Mouse (Mus musculus): ENCODE measurements around the gene Arl6. TPM values are rescaled to one million over a fixed set of nuclear protein-coding genes. Genes with fewer than 3 reads are reported as not detected.

The Arl6 gene
- 34.0 and 34.8 TPM in 2 replicates for polyA plus RNA-seq (2015; fragmentation: Nextera tagmentation; extraction: Ambion mirVana)

DNA sequence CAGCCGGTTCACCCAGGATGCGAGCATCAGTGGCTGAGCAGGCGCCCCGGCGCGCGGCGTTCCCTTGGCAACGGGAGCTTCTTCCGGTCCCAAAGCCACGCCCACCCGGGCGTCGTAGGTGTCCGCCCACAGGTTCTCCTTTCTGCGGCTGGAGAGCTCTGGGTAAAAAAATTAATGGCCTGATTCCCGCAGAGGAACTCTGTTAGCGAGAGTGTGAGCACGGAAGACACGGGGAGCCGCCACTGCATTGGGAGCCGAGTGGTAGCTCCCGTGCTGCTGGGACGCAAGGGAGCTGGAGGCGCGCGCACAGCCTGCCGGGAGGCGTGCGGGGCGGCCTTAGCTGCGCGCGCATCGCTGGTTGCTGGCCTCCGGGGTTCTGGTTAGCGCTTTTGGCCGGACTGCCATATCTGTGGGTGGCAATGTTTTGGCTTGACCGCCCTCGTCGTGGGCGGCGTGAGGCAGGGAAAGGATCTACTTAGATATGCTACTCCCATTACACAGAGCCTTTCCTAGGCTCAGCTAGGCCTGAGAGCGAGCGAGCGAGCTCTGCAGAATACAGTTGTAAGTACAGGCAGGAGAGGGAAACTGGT is at the start of gene Arl6:
Gene Arl6 (minus strand): TSS at position 290 of the 590 bp plus-strand sequence.
- no peaks in the 10 kb centered on the region for H3K9me3 ChIP-seq (replicated peaks)
- ATAC-seq (ENCODE audit: insufficient number of reproducible peaks, low FRiP score, low TSS enrichment, low read depth): peak; percentile 95
- WGBS: under 1% methylated on average over 46 of the region's 46 CpGs

DNA sequence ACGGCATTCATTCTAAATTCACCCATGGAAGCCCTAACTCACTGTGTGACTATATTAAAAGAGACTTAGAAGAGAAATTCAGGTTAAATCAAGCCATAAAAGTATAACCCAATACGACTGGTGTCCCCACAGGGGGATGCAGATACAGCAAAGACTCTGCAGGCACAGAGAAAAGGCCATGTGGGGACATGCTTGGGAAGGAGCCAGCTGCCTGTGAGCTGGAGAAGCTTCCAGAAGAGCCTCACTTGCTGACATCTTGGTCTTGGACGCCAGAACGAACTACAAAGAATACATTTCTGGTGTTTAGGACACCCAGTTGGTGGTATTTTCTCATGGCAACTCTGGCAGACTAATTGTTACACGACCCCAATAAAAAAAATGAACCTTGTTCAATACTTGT is 45.9 kb upstream of the Arl6 start:
- no peaks in the 10 kb centered on the region for H3K27me3 ChIP-seq
- H3K36me3 ChIP-seq: no peaks in the 10 kb centered on the region
- no peak overlapping the region for H3K4me3 ChIP-seq (replicated peaks)
- no peak overlapping the region for H3K27ac ChIP-seq (replicated peaks)
- no peaks in the 10 kb centered on the region for H3K9me3 ChIP-seq (replicated peaks)
- ATAC-seq (ENCODE audit: insufficient number of reproducible peaks, low FRiP score, low TSS enrichment, low read depth): no peak
- WGBS: 72% methylated on average over 5 of the region's 5 CpGs
- no peak overlapping the region for H3K9ac ChIP-seq
- H3K4me2 ChIP-seq (replicated peaks): no peak overlapping the region
- no peaks in the 10 kb centered on the region for H3K4me1 ChIP-seq

More for the DNA sequence above, at the start of gene Arl6:
- Histone ChIP-seq H3K9ac (peak within 1 kb of the TSS; percentile 49), H3K4me2 (replicated peaks) (peak within 1 kb of the TSS; percentile 62), H3K27me3 (no peaks in the 10 kb centered on the region), H3K4me3 (replicated peaks) (peak within 1 kb of the TSS; percentile 69), H3K4me1 (no peaks in the 10 kb centered on the region), H3K36me3 (no peaks in the 10 kb centered on the region), H3K27ac (replicated peaks) (peak within 1 kb of the TSS; percentile 99)

DNA sequence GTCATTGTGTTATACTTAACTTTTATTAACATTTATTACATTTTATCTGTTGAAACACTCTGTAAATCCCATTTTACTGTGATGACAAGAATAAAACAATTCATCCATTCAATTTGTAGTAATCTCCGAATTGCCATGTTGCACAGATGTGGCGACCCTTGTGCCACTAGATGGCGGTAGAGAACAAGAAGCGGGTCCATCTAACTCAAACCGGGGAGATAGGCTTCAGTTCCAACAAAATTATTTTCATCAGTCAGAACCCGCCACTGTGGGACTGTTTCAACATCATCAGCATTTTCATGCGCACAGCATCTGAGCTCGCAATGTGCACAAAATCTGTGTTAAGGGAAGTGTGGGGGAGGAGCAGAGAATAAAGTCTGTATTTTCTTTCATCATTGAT is 44.2 kb upstream of the Arl6 start:
- H3K4me2 ChIP-seq (replicated peaks): no peak overlapping the region
- H3K27ac ChIP-seq (replicated peaks): no peak overlapping the region
- no peak for ATAC-seq (ENCODE audit: insufficient number of reproducible peaks, low FRiP score, low TSS enrichment, low read depth)
- H3K4me3 ChIP-seq (replicated peaks): no peak overlapping the region
- no peaks in the 10 kb centered on the region for H3K9me3 ChIP-seq (replicated peaks)
- no peak overlapping the region for H3K9ac ChIP-seq
- 4% methylated on average over 8 of the region's 8 CpGs for WGBS
- no peaks in the 10 kb centered on the region for H3K36me3 ChIP-seq
- no peaks in the 10 kb centered on the region for H3K4me1 ChIP-seq
- H3K27me3 ChIP-seq: no peaks in the 10 kb centered on the region

DNA sequence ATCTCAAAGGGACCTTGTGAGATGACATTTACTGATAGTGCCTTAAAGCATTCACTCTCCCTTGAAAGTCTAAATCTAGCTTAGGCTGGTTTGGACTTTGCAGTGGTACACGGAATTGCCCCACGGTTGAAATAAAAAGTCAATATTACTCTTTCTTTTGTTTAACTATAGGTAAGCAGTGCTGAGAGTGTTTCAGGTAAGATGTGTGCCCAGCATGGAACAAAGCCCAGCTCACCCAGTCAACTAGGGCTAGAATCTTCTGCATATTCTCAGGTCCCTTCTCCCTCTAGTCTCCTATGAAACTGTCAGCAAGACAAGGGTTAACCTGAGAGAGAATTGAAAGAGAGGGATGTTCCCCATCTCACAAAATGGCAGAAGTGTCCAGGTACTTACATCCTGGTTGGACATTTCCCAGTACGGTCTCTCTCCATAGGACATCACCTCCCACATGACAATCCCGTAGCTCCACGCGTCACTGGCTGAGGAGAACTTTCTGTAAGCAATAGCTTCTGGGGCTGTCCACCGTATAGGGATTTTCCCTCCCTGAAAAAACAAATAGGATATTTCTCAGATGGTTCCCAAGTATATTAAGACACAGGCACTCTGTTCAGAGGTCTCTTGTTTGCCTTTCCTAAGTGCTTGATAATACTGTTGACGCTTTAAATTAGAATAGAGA is 43.2 kb upstream of the Arl6 start:
- 78% methylated on average over 8 of the region's 8 CpGs for WGBS
- Histone ChIP-seq H3K9me3 (replicated peaks) (no peaks in the 10 kb centered on the region), H3K4me1 (no peaks in the 10 kb centered on the region), H3K9ac (no peak overlapping the region), H3K27me3 (no peaks in the 10 kb centered on the region), H3K27ac (replicated peaks) (no peak overlapping the region), H3K4me3 (replicated peaks) (no peak overlapping the region), H3K36me3 (no peaks in the 10 kb centered on the region), H3K4me2 (replicated peaks) (no peak overlapping the region)
- ATAC-seq (ENCODE audit: insufficient number of reproducible peaks, low FRiP score, low TSS enrichment, low read depth): no peak

DNA sequence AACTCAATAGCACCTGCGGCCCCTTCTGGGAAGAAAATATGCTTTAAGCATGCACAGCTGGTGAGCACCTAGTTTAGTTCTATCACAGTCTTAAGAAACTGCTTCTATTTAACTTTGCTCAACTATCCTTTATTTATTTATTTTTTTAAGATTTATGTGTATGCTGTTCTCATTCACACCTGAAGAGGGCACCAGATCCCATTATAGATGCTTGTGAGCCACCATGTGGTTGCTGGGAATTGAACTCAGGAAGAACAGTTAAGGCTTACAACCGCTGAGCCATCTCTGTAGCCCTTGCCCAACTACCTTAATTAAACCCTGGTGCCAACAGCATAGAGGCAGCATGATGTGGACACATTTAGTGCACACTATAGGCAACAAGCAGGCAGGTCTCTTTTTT is 27.7 kb upstream of the Arl6 start:
- Histone ChIP-seq H3K4me1 (no peaks in the 10 kb centered on the region), H3K4me3 (replicated peaks) (no peak overlapping the region), H3K4me2 (replicated peaks) (no peak overlapping the region), H3K36me3 (no peaks in the 10 kb centered on the region), H3K9me3 (replicated peaks) (no peaks in the 10 kb centered on the region), H3K9ac (no peak overlapping the region), H3K27me3 (no peaks in the 10 kb centered on the region), H3K27ac (replicated peaks) (no peak overlapping the region)
- ATAC-seq (ENCODE audit: insufficient number of reproducible peaks, low FRiP score, low TSS enrichment, low read depth): no peak
- 91% methylated on average over 2 of the region's 2 CpGs for WGBS

DNA sequence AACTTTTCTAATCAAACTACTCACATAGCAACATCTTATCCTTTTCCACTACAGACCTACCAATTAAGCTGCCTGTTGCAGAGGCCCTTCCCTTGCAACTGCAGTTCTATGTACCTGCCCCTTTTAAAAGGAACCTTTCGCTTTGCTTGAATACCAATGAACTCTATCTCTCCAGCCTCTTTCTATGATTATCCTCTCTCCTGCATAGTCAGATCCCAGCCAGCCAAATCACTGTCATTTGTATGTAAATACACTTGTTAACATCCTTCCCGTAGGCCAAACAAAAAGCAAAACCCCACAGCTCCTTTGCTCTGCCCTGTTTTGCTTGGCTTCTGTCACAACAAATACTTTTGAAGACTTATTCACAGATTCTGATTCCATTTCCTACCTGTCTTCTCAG is 4.6 kb upstream of the Arl6 start:
- no peak for ATAC-seq (ENCODE audit: insufficient number of reproducible peaks, low FRiP score, low TSS enrichment, low read depth)
- Histone ChIP-seq H3K9ac (no peak overlapping the region), H3K36me3 (no peaks in the 10 kb centered on the region), H3K27me3 (no peaks in the 10 kb centered on the region), H3K9me3 (replicated peaks) (no peaks in the 10 kb centered on the region), H3K4me2 (replicated peaks) (no peak overlapping the region), H3K4me3 (replicated peaks) (no peak overlapping the region), H3K27ac (replicated peaks) (no peak overlapping the region), H3K4me1 (no peaks in the 10 kb centered on the region)
- 58% methylated on average over 2 of the region's 2 CpGs for WGBS

DNA sequence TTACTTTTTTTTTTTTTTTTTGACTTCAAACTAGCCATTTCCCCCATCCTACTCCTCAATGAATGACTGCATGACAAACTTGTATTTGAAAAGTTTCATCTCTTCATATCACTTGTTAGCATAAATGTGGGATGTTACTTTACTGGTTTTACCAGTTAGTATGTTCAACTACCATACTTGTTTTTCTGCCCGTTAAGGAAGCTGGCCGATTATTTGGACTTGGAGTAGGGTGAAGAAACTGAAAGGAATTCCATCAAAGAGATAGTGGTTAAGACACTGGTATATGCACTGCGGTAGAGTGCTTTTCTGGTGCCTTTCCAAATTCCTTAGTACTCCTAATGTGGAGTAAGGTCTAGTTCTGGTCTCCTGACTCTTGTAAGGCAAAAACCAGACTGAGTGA is 794 bp upstream of the Arl6 start:
- no peaks in the 10 kb centered on the region for H3K36me3 ChIP-seq
- ATAC-seq (ENCODE audit: insufficient number of reproducible peaks, low FRiP score, low TSS enrichment, low read depth): no peak
- no peaks in the 10 kb centered on the region for H3K4me1 ChIP-seq
- H3K4me2 ChIP-seq (replicated peaks): peak overlapping the region; percentile 62
- 69% methylated on average over 3 of the region's 3 CpGs for WGBS
- H3K27ac ChIP-seq (replicated peaks): no peak overlapping the region
- no peak overlapping the region for H3K9ac ChIP-seq
- H3K4me3 ChIP-seq (replicated peaks): no peak overlapping the region
- H3K9me3 ChIP-seq (replicated peaks): no peaks in the 10 kb centered on the region
- no peaks in the 10 kb centered on the region for H3K27me3 ChIP-seq

DNA sequence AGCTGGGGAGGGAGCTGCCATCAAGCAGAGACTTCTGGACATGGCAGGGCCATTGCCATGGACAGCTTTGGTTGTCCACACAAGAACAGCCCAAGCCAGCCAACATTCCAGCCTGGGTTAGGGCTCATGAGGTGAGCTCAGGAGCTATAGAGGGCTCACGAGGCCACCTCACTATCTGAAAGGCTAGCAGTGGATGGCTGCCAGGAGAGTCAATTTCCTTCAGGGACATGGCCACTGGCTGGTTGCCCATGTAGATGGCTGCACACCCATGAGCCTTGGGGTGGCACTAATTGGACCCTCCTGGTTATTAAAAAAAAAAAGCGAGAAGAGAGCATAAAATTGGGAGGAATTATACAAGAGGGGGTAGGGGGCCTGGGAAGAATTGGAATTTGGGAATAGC is 4.6 kb downstream of the Arl6 start:
- H3K4me1 ChIP-seq: no peaks in the 10 kb centered on the region
- ATAC-seq (ENCODE audit: insufficient number of reproducible peaks, low FRiP score, low TSS enrichment, low read depth): no peak
- H3K4me2 ChIP-seq (replicated peaks): no peak overlapping the region
- H3K4me3 ChIP-seq (replicated peaks): no peak overlapping the region
- 83% methylated on average over 2 of the region's 2 CpGs for WGBS
- no peaks in the 10 kb centered on the region for H3K27me3 ChIP-seq
- no peak overlapping the region for H3K9ac ChIP-seq
- no peak overlapping the region for H3K27ac ChIP-seq (replicated peaks)
- H3K36me3 ChIP-seq: peaks cover 5% of the 10 kb centered on the region; the same call in 1 of the 2 replicates
- no peaks in the 10 kb centered on the region for H3K9me3 ChIP-seq (replicated peaks)

DNA sequence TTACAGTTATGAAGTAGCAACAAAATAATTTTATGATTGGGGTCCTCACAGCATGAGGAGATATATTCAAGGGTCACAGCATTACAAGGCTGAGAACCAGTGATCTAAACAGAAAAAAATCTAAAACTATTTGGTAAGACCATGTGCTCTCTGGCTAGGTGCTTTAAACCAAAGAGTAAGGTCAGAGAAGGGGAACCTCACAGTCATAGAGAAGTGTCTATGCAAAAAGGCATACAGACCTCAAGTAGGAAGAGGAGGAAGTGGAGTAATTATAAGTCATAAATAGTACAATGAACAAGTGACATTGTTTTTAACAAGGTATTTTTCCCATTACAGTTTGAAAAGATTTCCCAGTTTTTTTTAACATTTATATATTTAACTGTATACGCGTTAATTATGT is 17.6 kb downstream of the Arl6 start:
- no peak for ATAC-seq (ENCODE audit: insufficient number of reproducible peaks, low FRiP score, low TSS enrichment, low read depth)
- H3K4me3 ChIP-seq (replicated peaks): no peak overlapping the region
- H3K9me3 ChIP-seq (replicated peaks): no peaks in the 10 kb centered on the region
- H3K36me3 ChIP-seq: no peaks in the 10 kb centered on the region
- H3K4me1 ChIP-seq: no peaks in the 10 kb centered on the region
- H3K9ac ChIP-seq: no peak overlapping the region
- WGBS: 94% methylated on average over 2 of the region's 2 CpGs
- no peak overlapping the region for H3K27ac ChIP-seq (replicated peaks)
- H3K27me3 ChIP-seq: no peaks in the 10 kb centered on the region
- no peak overlapping the region for H3K4me2 ChIP-seq (replicated peaks)

DNA sequence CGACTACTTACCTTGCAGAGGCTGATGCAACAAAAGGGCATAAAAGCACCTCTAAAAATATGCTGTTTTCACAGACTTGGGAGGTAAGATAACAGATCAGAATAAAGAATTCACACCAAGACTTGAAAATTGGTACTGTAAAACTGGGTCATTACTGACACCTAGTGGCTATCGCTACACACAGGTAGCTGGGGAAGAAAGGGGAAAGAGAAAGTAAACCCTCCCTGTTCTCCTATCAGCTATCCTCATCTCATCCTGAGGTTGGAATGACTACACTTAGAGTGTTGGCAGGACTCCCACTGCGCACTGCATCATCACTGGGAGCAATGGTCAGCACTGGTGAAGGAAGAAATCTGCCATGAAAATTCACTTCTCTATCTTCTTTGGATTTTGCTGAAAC is 22.0 kb downstream of the Arl6 start:
- 32% methylated on average over 3 of the region's 3 CpGs for WGBS
- ATAC-seq (ENCODE audit: insufficient number of reproducible peaks, low FRiP score, low TSS enrichment, low read depth): no peak
- no peaks in the 10 kb centered on the region for H3K36me3 ChIP-seq
- no peak overlapping the region for H3K27ac ChIP-seq (replicated peaks)
- H3K4me2 ChIP-seq (replicated peaks): no peak overlapping the region
- no peaks in the 10 kb centered on the region for H3K9me3 ChIP-seq (replicated peaks)
- H3K27me3 ChIP-seq: no peaks in the 10 kb centered on the region
- no peaks in the 10 kb centered on the region for H3K4me1 ChIP-seq
- H3K4me3 ChIP-seq (replicated peaks): no peak overlapping the region
- H3K9ac ChIP-seq: no peak overlapping the region

DNA sequence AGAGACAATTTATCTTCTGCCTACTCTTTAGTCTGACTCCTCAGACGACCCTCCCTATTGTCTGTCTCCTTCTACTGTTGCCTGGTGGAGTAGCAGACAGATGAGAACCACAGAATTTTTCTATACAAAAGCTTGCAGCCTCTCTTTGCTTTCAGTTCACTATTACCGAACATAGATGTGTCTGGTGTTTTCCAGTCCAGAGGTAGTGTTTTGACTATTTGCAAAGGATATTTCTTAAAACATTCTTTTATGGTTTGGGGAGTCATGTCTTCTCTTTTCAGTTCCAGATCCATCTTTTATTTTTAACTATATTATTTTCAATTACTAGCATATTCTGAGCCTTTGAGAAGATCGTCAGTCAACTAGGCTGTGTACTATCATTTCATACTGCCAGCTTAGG is 23.5 kb downstream of the Arl6 start:
- WGBS: 77% methylated on average over 3 of the region's 3 CpGs
- H3K36me3 ChIP-seq: no peaks in the 10 kb centered on the region
- no peak overlapping the region for H3K4me3 ChIP-seq (replicated peaks)
- H3K27ac ChIP-seq (replicated peaks): no peak overlapping the region
- no peak for ATAC-seq (ENCODE audit: insufficient number of reproducible peaks, low FRiP score, low TSS enrichment, low read depth)
- no peak overlapping the region for H3K4me2 ChIP-seq (replicated peaks)
- no peak overlapping the region for H3K9ac ChIP-seq
- no peaks in the 10 kb centered on the region for H3K9me3 ChIP-seq (replicated peaks)
- no peaks in the 10 kb centered on the region for H3K4me1 ChIP-seq
- no peaks in the 10 kb centered on the region for H3K27me3 ChIP-seq

DNA sequence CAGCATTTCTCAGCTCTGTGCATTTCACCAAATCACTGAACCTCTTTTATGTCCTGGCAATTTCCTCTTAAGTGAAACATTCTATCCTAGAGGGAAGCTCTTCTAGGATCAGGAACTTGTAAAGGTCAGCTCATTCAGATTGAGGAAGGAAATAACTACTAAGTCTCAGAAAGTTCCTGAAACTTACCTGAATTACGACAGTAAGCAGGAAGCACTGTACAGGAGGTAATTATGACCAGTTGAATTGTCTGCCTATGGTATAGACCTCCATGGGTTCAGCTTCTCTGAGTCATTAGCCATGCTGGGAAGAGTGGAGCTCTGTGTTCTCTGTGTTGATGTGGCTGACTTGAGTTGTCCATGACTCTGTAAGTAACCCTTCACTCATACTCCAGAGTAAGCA is 28.4 kb downstream of the Arl6 start:
- Histone ChIP-seq H3K9me3 (replicated peaks) (no peaks in the 10 kb centered on the region), H3K27ac (replicated peaks) (no peak overlapping the region), H3K27me3 (no peaks in the 10 kb centered on the region), H3K4me2 (replicated peaks) (no peak overlapping the region), H3K9ac (no peak overlapping the region), H3K4me1 (no peaks in the 10 kb centered on the region), H3K4me3 (replicated peaks) (no peak overlapping the region), H3K36me3 (no peaks in the 10 kb centered on the region)
- no peak for ATAC-seq (ENCODE audit: insufficient number of reproducible peaks, low FRiP score, low TSS enrichment, low read depth)
- 81% methylated on average over 1 of the region's 1 CpGs for WGBS

Measured in embryonic facial prominence, embryonic 15.5 days (tissue).